Mouse (Mus musculus) kidney, adult 8-10 months (tissue): ENCODE results near the gene Gmpr.
A peak's percentile ranks its signal among the peaks of the same experiment; 100 is the strongest.

Source experiments
- DNase-seq, 2 experiments: peaks; one replicate each; pipeline ENCODE4 v3.0.0; 2022

The Gmpr gene

DNA sequence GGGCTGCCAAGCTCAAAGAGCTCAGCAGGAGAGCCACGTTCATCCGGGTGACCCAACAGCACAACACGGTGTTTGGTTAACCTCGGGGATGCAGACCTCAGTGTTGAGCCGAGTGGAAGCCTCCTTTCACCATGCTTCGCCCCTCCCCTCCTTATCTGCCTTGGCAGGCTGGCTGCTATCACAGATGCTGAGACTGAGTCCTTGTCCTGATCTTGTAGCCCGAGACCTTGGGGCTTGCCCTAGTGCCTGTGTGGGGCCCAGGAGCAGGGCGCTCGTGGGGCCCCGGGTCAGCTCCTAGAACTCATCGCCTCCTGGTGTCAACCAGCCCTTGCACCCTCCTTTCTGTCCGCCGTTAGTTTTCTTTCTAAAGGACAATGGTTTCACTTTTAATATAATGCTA lies 38.7 kb downstream of the Gmpr start:
- no peak for DNase-seq

DNA sequence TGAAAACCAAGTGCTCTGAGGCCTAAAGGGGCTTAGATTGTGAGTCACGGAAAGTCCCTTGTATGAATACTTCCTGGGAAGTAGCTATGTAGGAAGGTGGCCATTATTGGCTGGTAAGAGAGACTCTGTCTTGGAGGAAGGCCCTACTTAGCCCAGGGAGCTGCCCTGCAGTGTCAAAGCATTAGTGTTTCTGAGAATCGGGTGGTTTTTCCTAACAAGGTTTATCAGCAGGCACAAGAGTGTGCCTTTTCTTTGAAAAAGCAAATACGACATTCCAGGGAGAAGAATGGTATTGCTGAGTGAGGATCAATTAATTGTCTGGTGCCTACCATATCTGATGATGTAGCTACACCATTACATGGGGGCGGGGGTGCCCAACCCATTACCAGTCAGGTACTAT lies 39.7 kb downstream of the Gmpr start:
- no peak for DNase-seq

DNA sequence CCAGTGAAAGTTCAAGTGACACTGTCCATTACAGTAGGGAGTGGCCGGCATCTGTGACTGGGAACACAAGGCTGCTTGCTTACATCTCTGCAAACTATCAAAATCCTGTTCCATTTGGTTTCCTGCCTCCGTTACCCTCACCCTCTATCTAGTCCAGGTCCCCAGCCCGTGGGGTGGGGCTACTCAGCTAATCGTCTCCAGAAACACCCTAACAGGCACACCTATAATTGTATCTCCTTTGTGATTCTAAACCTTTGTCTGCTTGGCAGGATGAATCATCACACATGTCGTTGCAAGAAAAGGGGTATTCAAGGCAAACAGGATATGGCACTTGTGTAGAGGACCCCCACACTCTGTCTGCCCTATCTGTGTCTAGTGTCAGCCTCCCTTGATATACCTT lies 40.3 kb downstream of the Gmpr start:
- no peak for DNase-seq

DNA sequence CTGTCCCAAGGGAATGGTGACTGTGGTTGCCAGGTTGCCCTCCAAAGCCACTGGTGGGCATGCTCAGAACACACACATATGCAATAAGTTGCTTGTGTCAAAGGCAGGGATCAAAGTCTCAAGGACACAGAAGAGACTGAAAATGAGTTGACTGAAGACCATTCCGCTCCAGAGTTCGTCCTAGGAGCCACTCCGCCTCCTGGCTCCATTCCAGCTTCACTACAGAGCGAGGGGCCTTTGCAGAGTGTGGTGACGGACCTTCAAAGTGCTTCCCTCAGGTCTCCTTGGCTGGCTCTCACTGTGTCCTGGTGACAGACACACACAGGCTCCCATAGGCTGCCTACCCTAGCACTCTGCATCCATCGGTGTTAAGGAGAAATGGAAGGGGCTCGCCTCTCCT lies 46.4 kb downstream of the Gmpr start:
- peak; percentile 31 to 60 for DNase-seq

DNA sequence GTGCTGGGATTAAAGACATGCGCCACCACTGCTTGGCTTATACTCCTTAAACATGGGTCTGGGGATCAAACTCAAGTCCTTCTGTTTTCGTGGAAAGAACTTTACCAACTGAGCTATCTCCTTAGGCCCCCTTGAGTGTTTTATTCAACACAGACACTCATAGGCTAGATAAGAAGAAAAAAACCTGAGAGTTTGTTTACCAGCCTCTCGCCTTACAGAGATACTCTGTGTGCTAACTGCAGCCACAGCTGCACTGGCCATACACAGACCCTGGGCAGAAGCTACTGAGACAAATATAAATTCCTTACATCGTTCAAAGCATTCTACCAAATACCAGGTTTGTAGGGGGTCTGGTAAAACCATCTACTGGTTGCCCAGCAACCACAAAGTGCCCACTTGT lies 51.1 kb downstream of the Gmpr start:
- no peak for DNase-seq

DNA sequence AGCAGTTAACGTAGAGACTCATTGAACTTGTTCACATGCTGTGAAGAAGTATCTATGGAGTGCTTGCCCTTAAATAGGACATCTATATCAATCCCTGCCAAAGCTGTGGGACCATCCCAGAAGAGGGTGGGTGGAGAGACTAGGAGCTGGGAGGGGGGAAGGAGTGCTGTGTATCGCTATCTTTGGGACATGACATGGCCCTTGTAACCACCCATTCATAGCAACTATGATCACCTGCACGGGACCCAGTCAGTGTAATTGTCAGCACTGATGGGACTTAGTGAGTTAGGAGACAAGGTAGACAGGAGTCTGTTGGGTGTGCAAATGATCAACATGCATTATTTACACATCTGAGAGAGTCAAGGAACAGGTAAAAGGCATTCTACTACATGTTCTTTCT lies 52.0 kb downstream of the Gmpr start:
- no peak for DNase-seq

DNA sequence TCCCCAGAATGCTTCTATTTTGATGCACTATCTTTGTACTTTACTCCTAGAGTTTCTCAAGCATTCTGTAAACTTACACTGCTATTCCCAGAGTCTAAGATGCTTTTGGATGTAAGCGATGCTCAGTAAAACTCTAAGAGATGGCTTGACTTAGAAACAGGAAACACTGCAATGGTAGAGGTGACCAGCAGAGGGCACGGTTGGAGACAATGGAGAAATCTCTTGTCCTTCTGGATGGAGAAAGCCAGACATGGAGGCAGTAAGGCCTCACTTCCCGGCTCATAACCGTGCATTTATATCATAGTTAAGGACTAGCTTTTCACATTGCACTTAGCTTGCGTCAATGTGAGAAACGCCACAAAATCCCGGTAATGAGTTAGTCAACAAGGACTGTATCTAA lies 53.3 kb downstream of the Gmpr start:
- DNase-seq = no peak

DNA sequence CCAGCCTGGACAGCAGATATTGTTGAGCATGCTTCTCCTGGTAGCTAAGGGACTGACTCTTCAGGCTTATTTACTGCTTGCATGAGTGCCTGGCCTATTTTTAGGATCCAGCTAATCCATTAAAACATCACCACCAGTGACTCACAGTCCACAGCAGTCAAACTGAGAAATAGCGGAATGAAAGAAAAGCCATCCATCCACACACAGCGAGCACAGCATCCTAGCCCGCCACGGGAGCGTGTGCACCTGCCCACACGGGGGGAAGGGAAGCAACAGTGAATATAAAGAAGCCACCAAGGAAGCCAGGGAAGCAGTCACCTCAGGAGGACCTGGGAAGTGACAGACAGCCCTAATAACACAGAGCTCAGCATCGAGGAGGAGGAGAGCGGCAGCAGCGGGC lies 54.8 kb downstream of the Gmpr start:
- DNase-seq = no peak

DNA sequence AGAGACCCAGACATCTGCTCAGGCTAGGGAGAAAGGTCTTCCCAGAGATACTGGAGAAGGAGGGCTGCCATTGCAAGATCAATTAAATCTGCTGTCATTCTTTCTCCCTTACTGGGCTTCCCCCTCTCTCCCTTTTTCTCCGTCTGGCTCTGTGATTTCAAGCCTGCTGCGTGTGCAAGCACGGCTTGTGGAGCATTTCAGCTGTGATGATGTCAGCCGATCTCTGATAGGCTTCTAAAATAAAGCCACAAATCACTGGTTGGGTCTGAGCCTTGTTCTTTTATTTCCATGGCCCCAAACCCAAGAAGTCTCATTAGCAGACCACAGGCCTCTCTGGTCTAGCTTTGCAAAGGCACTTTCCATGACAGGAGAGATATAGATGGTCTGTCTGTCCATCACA lies 57.7 kb downstream of the Gmpr start:
- no peak for DNase-seq

DNA sequence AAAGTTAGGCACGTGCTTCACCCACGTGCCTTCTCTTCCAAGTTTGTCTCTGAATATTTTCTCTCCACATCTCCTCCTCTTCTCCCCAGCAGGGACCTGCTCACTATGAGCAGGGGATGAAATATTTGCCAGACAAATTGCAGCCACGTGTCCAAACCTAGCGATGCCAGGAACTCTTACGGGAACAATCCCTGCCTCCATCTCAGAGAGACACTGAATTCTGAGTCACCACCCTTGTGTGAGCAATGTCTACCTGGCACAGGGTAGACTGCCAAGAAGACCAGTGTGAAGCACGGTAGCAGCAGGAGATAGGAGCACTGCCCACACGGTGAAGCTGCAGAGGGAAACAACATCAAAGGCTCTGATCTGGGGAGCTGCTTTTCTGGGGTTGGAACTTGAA lies 62.7 kb downstream of the Gmpr start:
- no peak for DNase-seq

DNA sequence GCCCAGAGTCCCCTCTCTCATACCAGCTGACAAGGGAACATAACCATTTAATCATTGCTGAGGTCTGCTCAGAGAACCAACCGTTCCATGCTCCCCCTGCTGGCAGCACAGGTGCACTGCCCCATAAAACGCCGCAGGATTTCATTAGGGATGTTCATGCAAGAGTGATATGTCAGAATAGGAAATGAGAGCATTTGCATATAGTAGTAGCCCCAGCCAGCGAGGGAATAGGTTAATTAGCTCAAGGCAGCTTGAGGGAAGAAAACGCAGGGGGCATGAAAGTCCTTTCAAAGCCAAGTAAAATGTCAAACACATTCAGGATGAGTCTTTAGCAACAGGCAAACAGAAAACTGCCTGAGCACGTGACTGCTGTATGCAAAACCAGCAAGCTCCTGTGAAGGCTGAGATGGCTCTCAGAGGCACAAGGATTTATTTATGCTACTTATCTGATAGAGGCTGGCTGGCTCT lies 64.6 kb downstream of the Gmpr start:
- DNase-seq = peak; percentile 70 to 84

DNA sequence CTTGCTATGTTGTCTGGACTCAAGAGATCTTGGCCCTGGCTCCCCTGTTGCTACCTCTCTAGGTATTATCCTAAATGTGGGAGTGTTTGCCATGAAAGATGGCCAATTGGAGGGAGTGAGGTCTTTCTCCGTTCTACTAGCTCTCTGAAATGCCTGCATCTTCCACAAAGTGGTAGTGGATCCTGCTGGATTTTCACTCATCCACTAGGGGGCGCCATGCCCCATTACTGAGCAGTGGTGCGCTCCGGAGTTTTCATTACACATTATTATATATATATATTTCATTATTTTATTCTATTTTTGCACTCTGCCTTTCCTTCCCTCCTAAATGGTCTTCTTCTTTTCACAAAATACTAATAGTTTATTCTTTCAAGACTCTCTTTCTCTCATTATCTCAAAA lies 65.5 kb downstream of the Gmpr start:
- DNase-seq = peak in 1 of 2 experiments; percentile 50

DNA sequence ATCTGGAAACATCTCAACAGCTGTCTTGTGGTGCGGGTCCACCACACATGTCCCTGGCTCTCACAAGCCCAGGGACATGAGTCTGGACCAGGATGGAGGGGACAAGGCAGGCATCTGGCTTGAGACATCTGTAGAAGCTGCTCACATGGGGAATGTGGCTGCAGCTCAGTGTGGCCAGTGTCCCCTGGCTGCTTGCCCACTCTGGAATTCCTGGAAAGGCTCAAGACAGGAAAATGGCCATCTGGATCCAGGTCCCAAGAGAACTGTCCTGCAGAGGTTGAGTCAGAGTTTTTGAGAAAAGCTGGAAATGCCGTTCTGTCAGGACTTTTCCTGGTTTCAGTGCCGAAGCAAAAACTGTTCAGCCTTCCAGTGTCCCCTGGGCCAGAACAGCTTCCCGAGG lies 68.9 kb downstream of the Gmpr start:
- DNase-seq = peak; percentile 80 to 85

DNA sequence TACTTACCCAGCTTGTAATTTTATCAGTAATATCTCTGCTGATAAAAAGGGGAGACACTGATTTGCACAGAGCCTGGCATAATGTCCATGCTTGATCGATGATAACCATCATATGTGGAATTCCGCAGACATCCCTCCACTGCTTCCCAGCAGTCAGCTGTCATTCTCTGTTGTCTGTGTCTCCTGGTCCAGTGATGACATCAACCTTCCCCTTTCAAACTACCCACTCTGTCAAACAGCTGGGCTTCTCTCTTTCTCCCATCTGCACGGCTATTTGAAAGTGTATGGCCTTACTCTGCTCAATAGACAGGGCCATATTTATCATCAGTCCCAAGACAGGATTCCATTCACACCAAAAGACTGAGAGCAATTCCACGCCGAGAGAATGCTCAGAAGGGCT lies 70.1 kb downstream of the Gmpr start:
- DNase-seq = no peak

DNA sequence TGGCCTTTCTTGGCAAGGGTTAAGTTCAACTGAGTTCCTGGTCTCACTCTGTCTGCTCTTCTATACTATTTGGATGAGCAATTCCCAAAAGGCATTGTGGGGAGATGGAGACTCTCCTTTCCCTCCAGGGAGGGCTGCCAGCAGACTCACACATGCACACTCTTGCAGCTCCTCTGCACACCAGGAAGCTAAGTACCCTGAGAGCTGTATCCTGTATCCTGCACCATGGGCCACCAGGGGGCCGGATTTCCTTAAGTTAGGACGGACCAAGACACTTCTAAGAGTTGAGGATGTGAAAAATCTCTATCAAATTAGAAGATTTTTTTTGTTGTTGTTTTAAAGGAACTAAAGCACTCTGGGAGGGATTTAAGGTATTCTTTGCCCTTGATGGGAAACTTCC lies 70.5 kb downstream of the Gmpr start:
- DNase-seq = peak; percentile 63 to 72

DNA sequence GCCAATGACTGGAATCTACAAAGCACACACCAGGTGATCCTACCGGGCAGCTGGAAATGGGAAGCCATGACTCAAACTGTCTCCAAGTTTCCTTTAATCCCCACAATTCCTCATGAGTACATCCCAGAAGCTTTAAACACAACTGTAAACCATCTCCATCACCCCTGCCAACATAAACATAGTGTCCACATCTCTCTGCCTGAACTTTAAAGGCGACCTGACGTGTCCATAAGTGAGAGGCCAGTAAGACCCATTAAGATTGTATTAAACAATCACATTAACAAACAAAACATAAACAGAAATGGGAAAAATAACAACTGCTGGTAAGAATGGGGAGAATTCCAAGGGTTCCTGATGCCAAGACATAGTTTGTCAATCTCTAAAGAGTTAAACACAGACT lies 72.5 kb downstream of the Gmpr start:
- no peak for DNase-seq

DNA sequence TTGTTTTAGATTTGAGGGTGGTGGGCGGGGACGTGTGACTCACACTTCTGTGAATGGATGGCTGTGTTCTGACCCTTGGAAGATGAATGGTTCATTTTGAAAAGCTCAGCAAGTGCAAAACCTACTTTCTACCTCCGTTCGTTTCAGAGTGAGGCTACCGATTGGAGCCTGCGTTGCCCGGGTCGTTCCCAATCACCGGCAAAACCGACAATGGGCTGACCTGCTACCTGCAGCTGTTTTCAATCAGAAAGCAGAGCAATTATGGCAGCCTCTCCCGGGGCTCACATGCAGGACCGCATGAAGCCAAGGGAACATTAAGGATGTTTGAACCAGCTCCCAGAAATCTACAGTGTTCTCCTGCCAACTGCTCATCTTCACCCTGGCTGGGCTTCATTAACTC lies 75.0 kb downstream of the Gmpr start:
- no peak for DNase-seq

DNA sequence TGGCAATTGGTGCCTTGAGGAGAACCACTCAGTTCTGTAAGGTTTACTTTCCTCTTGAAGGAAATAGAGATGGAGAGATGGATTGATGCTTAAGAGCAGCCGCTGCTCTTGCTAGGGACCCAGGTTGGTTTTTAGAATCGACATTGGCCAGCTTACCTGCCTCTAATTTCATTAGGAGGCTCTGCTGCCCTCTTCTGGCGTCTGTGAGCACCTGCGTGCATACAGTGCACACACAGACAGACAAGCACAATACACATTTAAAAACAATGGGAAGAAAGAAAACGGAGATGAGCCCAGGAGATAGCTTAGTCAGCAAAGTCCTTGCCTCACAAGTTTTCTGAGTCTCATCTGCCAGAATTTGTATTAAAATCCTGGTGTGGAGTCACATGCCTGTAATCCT lies 75.8 kb downstream of the Gmpr start:
- no peak for DNase-seq

DNA sequence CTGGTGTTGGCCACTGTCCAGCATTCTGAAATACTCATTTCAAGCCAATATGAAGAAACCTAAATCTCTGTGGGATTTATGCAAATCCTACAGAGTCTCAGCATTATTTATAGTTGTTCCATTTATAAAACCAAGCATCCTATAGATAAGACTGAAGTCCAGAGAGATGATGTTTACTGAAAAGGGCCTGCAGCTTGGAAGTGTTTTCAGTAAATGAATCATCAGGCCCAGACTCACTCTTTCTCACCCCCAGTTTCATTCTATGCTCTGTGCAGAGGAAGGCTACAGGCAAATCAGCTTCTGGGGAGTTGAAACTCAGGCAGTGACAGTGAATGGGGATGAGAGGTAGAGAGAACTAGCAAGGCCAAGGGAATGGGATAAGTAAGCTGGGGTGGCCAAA lies 83.7 kb downstream of the Gmpr start:
- no peak for DNase-seq

DNA sequence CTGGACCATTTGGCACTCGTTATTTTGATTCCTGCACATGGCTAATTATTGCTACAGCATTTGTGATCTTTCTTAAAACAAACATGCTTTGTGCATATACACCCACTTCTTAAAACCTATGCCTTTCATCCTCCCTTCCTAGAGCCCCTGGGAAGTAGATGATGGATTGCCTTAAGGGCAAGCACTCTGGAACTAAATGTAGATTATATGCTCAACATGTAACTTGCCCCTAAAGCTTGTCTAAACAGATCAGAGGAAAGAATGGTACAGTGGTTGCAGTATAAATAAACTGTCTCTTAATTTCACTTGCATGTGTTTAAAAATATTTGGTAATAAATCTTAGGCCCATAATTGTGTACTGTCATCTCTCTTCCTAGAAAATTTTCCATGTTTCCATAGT lies 86.7 kb downstream of the Gmpr start:
- no peak for DNase-seq

DNA sequence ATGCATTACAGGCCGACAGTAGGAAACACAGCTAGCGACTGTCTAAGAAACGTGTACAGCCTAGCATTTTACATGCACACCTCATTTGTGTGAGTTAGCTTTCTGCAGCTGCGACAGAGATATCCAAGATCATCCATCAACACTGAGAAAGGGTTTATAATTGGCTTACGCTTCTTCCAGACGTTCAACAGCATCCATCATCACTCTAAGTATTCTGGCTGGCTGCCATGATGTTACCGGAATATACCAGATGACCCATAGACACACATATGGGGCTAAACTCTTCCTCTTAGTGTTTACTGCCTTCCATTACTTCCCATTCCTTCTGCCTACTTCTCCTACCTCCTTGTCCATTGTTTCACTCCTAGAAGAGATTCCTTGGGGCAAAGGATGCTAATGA lies 88.2 kb downstream of the Gmpr start:
- DNase-seq = no peak

DNA sequence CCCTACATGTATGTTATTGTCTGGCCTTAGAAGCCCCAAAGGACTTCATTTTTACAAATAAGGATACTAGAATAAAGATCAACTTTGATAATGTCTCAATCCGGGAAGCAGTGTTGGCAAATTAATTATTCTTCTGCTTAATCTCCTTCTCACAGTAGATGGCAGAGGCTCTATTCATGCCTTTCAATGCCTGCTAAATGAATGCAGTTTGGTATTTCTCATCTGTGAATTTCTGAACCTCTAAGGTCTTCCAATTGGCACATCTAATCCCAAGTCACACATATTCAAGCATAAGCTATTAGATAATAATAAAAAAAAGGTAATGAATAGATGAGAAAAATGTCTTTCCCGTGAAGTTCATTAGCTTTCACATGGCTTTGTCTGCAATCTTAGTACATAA lies 92.6 kb downstream of the Gmpr start:
- DNase-seq = no peak

DNA sequence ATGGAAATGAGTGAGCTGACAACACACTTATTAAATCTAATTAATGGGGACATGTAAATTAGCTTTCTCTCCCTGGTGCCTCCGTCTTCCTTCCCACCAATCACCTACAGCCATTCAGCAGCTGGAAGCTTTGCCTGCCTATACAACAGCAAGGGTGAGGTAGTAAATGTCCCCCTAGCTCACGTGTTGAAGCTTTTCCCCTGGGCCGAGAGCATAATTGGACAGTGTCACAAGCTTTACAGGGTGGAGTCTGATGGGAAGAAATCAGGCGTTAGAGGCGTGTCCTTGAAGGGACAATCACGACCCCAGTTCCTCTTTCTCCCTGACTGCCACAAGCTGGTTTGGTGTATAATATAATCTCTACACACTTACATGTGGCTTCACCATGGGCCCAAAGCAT lies 93.2 kb downstream of the Gmpr start:
- DNase-seq = no peak
